Mouse (Mus musculus): ENCODE results near the gene Chmp3.

DNA sequence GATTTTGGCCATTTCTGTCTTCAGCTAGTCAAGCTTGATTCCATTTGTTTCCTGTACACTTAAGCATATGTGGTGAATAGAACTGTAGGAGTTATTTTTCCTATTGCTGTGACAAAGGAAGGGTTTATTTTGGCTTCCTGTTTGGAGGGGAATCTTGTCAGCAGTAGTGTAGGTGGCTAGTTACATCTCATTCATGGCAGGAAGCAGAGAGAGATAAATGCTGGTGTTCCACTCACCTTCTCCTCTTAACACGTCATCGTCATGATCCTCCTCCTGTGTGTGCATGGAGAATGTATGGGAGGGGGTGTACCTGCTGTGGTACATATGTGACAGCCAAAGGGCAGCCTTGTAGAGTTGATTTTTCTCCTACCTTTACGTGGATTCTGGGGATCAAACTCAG is 43.0 kb upstream of the Chmp3 start:
- TF ChIP-seq CTCF (IDR thresholded peaks at IDR 0.05; ENCODE audit: borderline replicate concordance, insufficient read depth, low read length) (no peak), POLR2A (IDR thresholded peaks at IDR 0.05; ENCODE audit: low read depth, low read length) (no peak)

All from embryonic fibroblast, embryonic 13.5 days (primary cell).